Mouse (Mus musculus) heart, postnatal 0 days (tissue): ENCODE measurements around the gene Cfdp1.

Source experiments
- CTCF ChIP-seq: IDR thresholded peaks from 2 replicates; pipeline ENCODE4 v1.5.1; 2016; ENCODE audit warnings: antibody characterized with exemption, control low read depth, low read depth
- EP300 ChIP-seq: IDR thresholded peaks from 2 replicates; pipeline ENCODE4 v1.6.1; 2016; ENCODE audit warnings: antibody characterized with exemption, low read depth

GRCm38 (mm10) chr8:111868664-111869063 is 14.6 kb upstream of the Cfdp1 start:
- TF ChIP-seq EP300 (no peak), CTCF (no peak)
